Mouse (Mus musculus) left cerebral cortex, adult 8-10 months (tissue): ENCODE measurements around the gene 4930470P17Rik. TPM values are rescaled to one million over a fixed set of nuclear protein-coding genes. Genes with fewer than 3 reads are reported as not detected.

ENCODE experiments used
- total RNA-seq, 4 experiments: library from RNA; stranded (reverse); gene quantifications; 2 replicates each; pipeline ENCODE4 v1.2.4; 2022

The 4930470P17Rik gene
- total RNA-seq, 4 experiments from 2014 or later = not detected

Other genes starting within 250 kb of the 4930470P17Rik start
- 100 to 1,000 TPM in 1 of 4 experiments, 10 to 100 TPM in 3; 91.0 to 102 (median 94.4) TPM for gene Bcas1, start 174.2 kb downstream of the 4930470P17Rik start, total RNA-seq
- 10 to 100 TPM; 21.4 to 32.9 (median 29.2) TPM for gene Pfdn4, start 105.6 kb downstream of the 4930470P17Rik start, total RNA-seq
- gene Cyp24a1, start 104.9 kb downstream of the 4930470P17Rik start, total RNA-seq = not detected
- gene Dok5, start 129.8 kb upstream of the 4930470P17Rik start, total RNA-seq = 10 to 100 TPM; 26.9 to 29.5 (median 27.9) TPM